Mouse (Mus musculus) MEL (cell line): ENCODE results near the gene Sertad2. TPM values are rescaled to one million over a fixed set of nuclear protein-coding genes. Genes with fewer than 3 reads are reported as not detected.

Experiments used
- DNase-seq: peaks from one replicate; pipeline ENCODE4 v3.0.0; 2011; ENCODE audit warnings: low read depth, low spot score
- H3K27ac ChIP-seq: 2 replicates; pipeline ENCODE4 v1.5.1; 2012; ENCODE audit warnings: low read depth, mild to moderate bottlenecking, control low read depth, low read length, moderate library complexity; ENCODE audit not compliant: control insufficient read depth
- H3K27me3 ChIP-seq, 2 experiments: fragments of 150-350 bp in 1 of 2; sonication (generic) in 1 of 2; 2 replicates each; pipeline ENCODE4 v1.6.1; 2012; ENCODE audit warnings: low read length in 2 of 2, mild to moderate bottlenecking in 2 of 2, improper control_type of control experiment in 1 of 2, moderate library complexity in 1 of 2; ENCODE audit not compliant: insufficient read depth in 2 of 2, control insufficient read depth in 1 of 2
- H3K36me3 ChIP-seq, 2 experiments: 2 replicates each; pipeline ENCODE4 v1.6.1; 2012 to 2014; ENCODE audit warnings: low read length in 2 of 2, improper control_type of control experiment in 1 of 2, inconsistent platforms in 1 of 2, mild to moderate bottlenecking in 1 of 2; ENCODE audit not compliant: insufficient read depth in 2 of 2, control insufficient read depth in 1 of 2
- H3K4me1 ChIP-seq, 2 experiments: fragments of 150-350 bp in 1 of 2; sonication (generic) in 1 of 2; 2 replicates each; pipeline ENCODE4 v1.6.1; 2012; ENCODE audit warnings: low read length in 2 of 2, improper control_type of control experiment in 1 of 2, mild to moderate bottlenecking in 1 of 2; ENCODE audit not compliant: insufficient read depth in 2 of 2, control insufficient read depth in 1 of 2
- H3K4me3 ChIP-seq, 2 experiments: fragments of 150-350 bp in 1 of 2; sonication (generic) in 1 of 2; 2 replicates each; pipeline ENCODE4 v1.5.1; 2012; ENCODE audit warnings: low read depth in 2 of 2, low read length in 2 of 2, mild to moderate bottlenecking in 2 of 2, moderate library complexity in 2 of 2, control low read depth in 1 of 2, improper control_type of control experiment in 1 of 2; ENCODE audit not compliant: control insufficient read depth in 1 of 2, insufficient read depth in 1 of 2
- H3K79me2 ChIP-seq: 2 replicates; pipeline ENCODE4 v1.6.1; 2012; ENCODE audit warnings: mild to moderate bottlenecking, low read length, moderate library complexity; ENCODE audit not compliant: control insufficient read depth, poor library complexity, insufficient read depth
- H3K9ac ChIP-seq: 2 replicates; pipeline ENCODE4 v1.6.1; 2012; ENCODE audit warnings: low read depth, mild to moderate bottlenecking, control low read depth, low read length, moderate library complexity; ENCODE audit not compliant: control insufficient read depth, poor library complexity, severe bottlenecking
- H3K9me3 ChIP-seq: fragments of 150-350 bp; sonication (generic); replicated peaks from 2 replicates; pipeline ENCODE4 v1.6.1; 2012; ENCODE audit warnings: mild to moderate bottlenecking, low read length, improper control_type of control experiment, moderate library complexity; ENCODE audit not compliant: insufficient read depth
- BHLHE40 ChIP-seq: IDR thresholded peaks from 2 replicates; pipeline ENCODE4 v1.6.1; 2012; ENCODE audit warnings: low read depth, mild to moderate bottlenecking, inconsistent platforms, low read length, improper control_type of control experiment, borderline replicate concordance
- CHD1 ChIP-seq: IDR thresholded peaks from 2 replicates; pipeline ENCODE4 v1.6.1; 2012; ENCODE audit warnings: low read depth, mild to moderate bottlenecking, inconsistent platforms, low read length, improper control_type of control experiment
- CHD2 ChIP-seq: IDR thresholded peaks from 2 replicates; pipeline ENCODE4 v1.6.1; 2011; ENCODE audit warnings: low read length, improper control_type of control experiment
- CTCF ChIP-seq, 3 experiments: IDR thresholded peaks in 2 of 3; conservative IDR thresholded peaks in 1 of 3; 2 replicates each; pipeline ENCODE4 v1.5.1; 2011 to 2012; ENCODE audit warnings: low read length in 3 of 3, low read depth in 2 of 3, mild to moderate bottlenecking in 2 of 3, improper control_type of control experiment in 1 of 3, inconsistent platforms in 1 of 3, mixed read lengths in 1 of 3, moderate library complexity in 1 of 3; ENCODE audit not compliant: control insufficient read depth in 1 of 3, insufficient read depth in 1 of 3, poor library complexity in 1 of 3, severe bottlenecking in 1 of 3
- ETS1 ChIP-seq: IDR thresholded peaks from 2 replicates; pipeline ENCODE4 v1.6.1; 2012; ENCODE audit warnings: low read depth, mild to moderate bottlenecking, inconsistent platforms, low read length, improper control_type of control experiment, moderate library complexity
- HCFC1 ChIP-seq: IDR thresholded peaks from 2 replicates; pipeline ENCODE4 v1.6.1; 2012; ENCODE audit warnings: low read depth, mild to moderate bottlenecking, inconsistent platforms, low read length, improper control_type of control experiment, moderate library complexity
- KAT2A ChIP-seq: conservative IDR thresholded peaks from 2 replicates; pipeline ENCODE4 v1.6.1; 2012; ENCODE audit warnings: low read depth, low read length, improper control_type of control experiment, inconsistent platforms
- MAX ChIP-seq: IDR thresholded peaks from 2 replicates; pipeline ENCODE4 v1.6.1; 2011; ENCODE audit warnings: low read length, improper control_type of control experiment
- MAZ ChIP-seq: IDR thresholded peaks from 2 replicates; pipeline ENCODE4 v1.6.1; 2012; ENCODE audit warnings: low read depth, mild to moderate bottlenecking, inconsistent platforms, low read length, improper control_type of control experiment
- MEF2A ChIP-seq: IDR thresholded peaks from 2 replicates; pipeline ENCODE4 v1.6.1; 2014; ENCODE audit warnings: low read depth, mild to moderate bottlenecking, inconsistent platforms, low read length, improper control_type of control experiment; ENCODE audit not compliant: poor library complexity, insufficient replicate concordance, severe bottlenecking; ENCODE audit errors: extremely low read depth
- MYC ChIP-seq: IDR thresholded peaks from 2 replicates; pipeline ENCODE4 v1.6.1; 2011; ENCODE audit warnings: low read depth, mild to moderate bottlenecking, low read length, improper control_type of control experiment, moderate library complexity
- POLR2AphosphoS5 ChIP-seq: IDR thresholded peaks from 2 replicates; pipeline ENCODE4 v1.6.1; 2012; ENCODE audit warnings: low read depth, borderline replicate concordance, mild to moderate bottlenecking, inconsistent platforms, low read length, moderate library complexity, mixed read lengths
- RAD21 ChIP-seq: IDR thresholded peaks from 2 replicates; pipeline ENCODE4 v1.6.1; 2011; ENCODE audit warnings: mild to moderate bottlenecking, low read depth, low read length, improper control_type of control experiment
- SIN3A ChIP-seq: IDR thresholded peaks from 2 replicates; pipeline ENCODE4 v1.6.1; 2012; ENCODE audit warnings: low read length, improper control_type of control experiment, inconsistent platforms
- SMC3 ChIP-seq: IDR thresholded peaks from 2 replicates; pipeline ENCODE4 v1.6.1; 2011; ENCODE audit warnings: low read depth, low read length, improper control_type of control experiment
- TAL1 ChIP-seq: IDR thresholded peaks from 2 replicates; pipeline ENCODE4 v1.6.1; 2012; ENCODE audit warnings: mild to moderate bottlenecking, inconsistent platforms, low read length, moderate library complexity, mixed read lengths
- TCF12 ChIP-seq: IDR thresholded peaks from 2 replicates; pipeline ENCODE4 v1.6.1; 2014; ENCODE audit warnings: low read depth, mild to moderate bottlenecking, inconsistent platforms, low read length, improper control_type of control experiment, moderate library complexity
- USF2 ChIP-seq, 2 experiments: IDR thresholded peaks; 2 replicates each; pipeline ENCODE4 v1.6.1; 2011 to 2012; ENCODE audit warnings: improper control_type of control experiment in 2 of 2, low read length in 2 of 2, borderline replicate concordance in 1 of 2, inconsistent platforms in 1 of 2, low read depth in 1 of 2, mild to moderate bottlenecking in 1 of 2; ENCODE audit not compliant: insufficient read depth in 1 of 2
- ZC3H11A ChIP-seq: IDR thresholded peaks from 2 replicates; pipeline ENCODE4 v1.6.1; 2012; ENCODE audit warnings: low read depth, mild to moderate bottlenecking, inconsistent platforms, low read length, improper control_type of control experiment
- ZNF384 ChIP-seq: IDR thresholded peaks from 2 replicates; pipeline ENCODE4 v1.6.1; 2012; ENCODE audit warnings: low read depth, mild to moderate bottlenecking, inconsistent platforms, low read length, improper control_type of control experiment
- polyA plus RNA-seq, 2 experiments: library from polyadenylated mRNA; stranded (reverse) in 1 of 2; unstranded in 1 of 2; fragments of >175 nt in 1 of 2; fragments of >200 nt in 1 of 2; gene quantifications; 2 replicates each; pipeline versions ENCODE4 v1.2.1 to v1.2.4; 2012; ENCODE audit warnings: low replicate concordance in 2 of 2, low read depth in 1 of 2; ENCODE audit not compliant: insufficient read length in 2 of 2, insufficient read depth in 1 of 2, missing spikeins in 1 of 2
- total RNA-seq: library from RNA; depleted of rRNA; stranded (reverse); fragments of 300-350 nt; gene quantifications from 2 replicates; pipeline ENCODE4 v1.2.3, GENCODE M21; 2012

The Sertad2 gene
- total and polyA plus RNA-seq, 3 experiments = 7.0 to 11.5 TPM; not detected in 1

DNA sequence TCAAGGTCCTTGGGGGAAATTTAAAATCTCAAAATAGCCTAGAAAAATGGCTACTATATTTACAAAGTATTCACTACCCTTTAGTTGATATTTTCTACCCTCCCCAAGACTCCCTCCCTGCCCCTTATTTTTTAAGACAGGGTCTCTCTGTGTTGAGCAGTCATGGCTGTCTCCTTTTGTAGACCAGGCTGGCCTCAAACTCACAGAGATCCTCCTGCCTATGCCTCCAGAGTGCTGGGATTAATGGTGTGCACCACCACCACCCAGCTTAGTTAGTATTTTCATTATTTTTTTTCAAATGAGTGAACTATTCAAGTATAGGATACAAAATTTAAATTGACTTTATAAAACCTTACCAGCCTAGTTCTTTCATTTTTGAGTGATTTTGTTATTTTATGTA is 94.0 kb downstream of the Sertad2 start:
- no peak overlapping the region for H3K4me3 ChIP-seq
- no peak for DNase-seq
- H3K4me1 ChIP-seq = peaks cover 11 to 19% of the 10 kb centered on the region in 2 experiments
- no peaks in the 10 kb centered on the region for H3K27me3 ChIP-seq
- no peaks in the 10 kb centered on the region for H3K9me3 ChIP-seq
- peaks cover 56% of the 10 kb centered on the region for H3K79me2 ChIP-seq
- H3K27ac ChIP-seq = no peak overlapping the region
- TF ChIP-seq POLR2AphosphoS5 (no peak), MAZ (no peak), TCF12 (no peak), HCFC1 (no peak), KAT2A (no peak)
- no peak overlapping the region for H3K9ac ChIP-seq
- H3K36me3 ChIP-seq = peaks cover 0 to 25% of the 10 kb centered on the region in 2 experiments; a peak in 2 of 4 replicates

DNA sequence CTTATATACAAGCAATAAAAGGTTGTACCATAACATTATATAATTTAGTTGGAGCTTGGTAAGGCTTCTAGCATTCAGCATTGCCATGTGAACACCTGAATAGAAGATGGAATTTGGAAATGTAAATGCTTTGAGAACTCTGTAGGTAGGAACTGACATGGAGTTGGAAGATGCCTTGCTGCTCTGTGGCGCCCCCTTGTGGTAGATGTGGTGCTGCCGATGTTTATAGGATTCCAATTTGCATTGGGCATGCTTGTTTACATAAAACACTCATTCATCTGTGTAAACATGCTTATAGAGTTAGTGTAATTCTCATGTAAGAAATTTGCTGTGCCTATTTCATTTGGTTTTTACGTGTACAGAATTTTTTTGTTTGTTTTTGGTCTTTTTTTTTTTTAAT is 95.8 kb downstream of the Sertad2 start:
- no peaks in the 10 kb centered on the region for H3K9me3 ChIP-seq
- H3K36me3 ChIP-seq = peaks cover 0 to 18% of the 10 kb centered on the region in 2 experiments; a peak in 2 of 4 replicates
- H3K27ac ChIP-seq = no peak overlapping the region
- H3K27me3 ChIP-seq = no peaks in the 10 kb centered on the region
- no peak overlapping the region for H3K9ac ChIP-seq
- peaks cover 11% of the 10 kb centered on the region in 2 experiments for H3K4me1 ChIP-seq
- DNase-seq = peak; percentile 88
- peaks cover 50% of the 10 kb centered on the region for H3K79me2 ChIP-seq
- TF ChIP-seq SMC3 (peak; percentile 97), TAL1 (no peak), BHLHE40 (no peak), MAX (no peak), POLR2AphosphoS5 (no peak), SIN3A (no peak; the same call in 1 of the 2 replicates), MYC (0 out of 2 replicates have a peak, but pooled peaks have one; percentile 30), USF2 (IDR thresholded peaks at IDR 0.05; ENCODE audit: borderline replicate concordance in 1 of 2, insufficient read depth in 1 of 2, low read depth in 1 of 2, low read length in 2 of 2) (no peak), MEF2A (no peak), CHD2 (no peak), ETS1 (no peak), CTCF (IDR thresholded peaks at IDR 0.05 in 2 of 3, conservative IDR thresholded peaks at IDR 0.05 in 1 of 3; ENCODE audit: control insufficient read depth in 1 of 3, insufficient read depth in 1 of 3, low read depth in 2 of 3, low read length in 3 of 3, poor library complexity in 1 of 3, severe bottlenecking in 1 of 3) (peak; percentile 97 to 98 (median 97)), ZNF384 (no peak), ZC3H11A (peak; percentile 62), RAD21 (peak; percentile 76), CHD1 (0 out of 2 replicates have a peak, but pooled peaks have one; percentile 20)
- TF ChIP-seq, all 39 proteins: peak for 6
- H3K4me3 ChIP-seq = no peak overlapping the region
